Mouse (Mus musculus): ENCODE results near the gene Gcdh.
"Not testable (repeated sequence)": the region's sequence is repeated elsewhere in the genome, so short reads cannot be mapped to it uniquely, and the experiment has no call there.

Gene Gcdh

GRCm38 (mm10) chr8:84910551-84910950 lies 16.8 kb upstream of the Gcdh start:
- DNase-seq (ENCODE audit: low spot score) = no peak

DNA sequence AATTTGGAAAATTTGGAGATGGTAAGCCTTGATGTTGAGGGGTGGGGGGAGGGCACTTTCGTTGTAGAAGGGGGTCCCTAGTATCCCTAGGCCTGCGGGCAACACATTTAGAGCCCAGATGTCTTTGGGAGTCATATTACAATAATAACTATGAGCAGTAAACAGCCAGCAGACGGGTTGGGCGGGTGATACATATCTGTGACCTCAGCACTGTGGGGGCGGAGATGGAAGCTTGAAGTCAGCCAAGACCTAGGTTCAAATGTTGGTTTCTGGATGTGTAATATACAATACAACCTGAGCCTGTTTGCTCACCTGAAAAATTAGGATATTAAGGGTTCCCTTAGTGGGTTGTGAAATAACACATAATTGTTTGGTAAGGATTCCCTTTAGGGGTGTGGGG lies 16.2 kb upstream of the Gcdh start:
- DNase-seq (ENCODE audit: low spot score) = no peak

DNA sequence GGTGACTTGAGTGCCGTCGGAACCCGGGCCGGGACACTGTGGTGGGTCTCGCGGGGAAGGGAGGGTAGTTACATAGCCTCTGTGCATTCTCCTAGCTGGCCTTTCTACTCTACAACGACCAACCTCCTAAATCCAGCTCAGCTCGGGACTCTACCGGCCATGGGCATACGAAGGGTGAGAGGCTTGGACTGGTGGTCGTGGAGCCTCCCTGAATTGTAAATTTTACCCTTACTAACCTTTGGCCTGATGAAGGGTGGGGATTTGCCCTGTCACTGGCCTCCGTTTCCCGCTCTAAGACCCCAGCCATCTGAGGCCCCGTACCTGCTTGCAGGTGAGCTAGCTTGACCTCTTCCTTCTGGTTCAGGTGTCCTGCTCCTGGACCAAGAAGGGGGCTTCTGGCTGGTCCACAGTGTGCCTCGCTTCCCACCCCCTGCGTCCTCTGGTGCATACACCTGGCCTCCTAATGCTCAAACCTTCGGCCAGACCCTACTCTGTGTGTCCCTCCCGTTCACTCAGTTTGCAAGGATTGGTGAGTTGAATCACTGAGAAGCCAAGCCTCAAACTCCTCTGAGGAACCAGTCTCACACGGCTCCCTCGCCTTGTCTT lies 15.5 kb upstream of the Gcdh start:
- DNase-seq (ENCODE audit: low spot score) = no peak

DNA sequence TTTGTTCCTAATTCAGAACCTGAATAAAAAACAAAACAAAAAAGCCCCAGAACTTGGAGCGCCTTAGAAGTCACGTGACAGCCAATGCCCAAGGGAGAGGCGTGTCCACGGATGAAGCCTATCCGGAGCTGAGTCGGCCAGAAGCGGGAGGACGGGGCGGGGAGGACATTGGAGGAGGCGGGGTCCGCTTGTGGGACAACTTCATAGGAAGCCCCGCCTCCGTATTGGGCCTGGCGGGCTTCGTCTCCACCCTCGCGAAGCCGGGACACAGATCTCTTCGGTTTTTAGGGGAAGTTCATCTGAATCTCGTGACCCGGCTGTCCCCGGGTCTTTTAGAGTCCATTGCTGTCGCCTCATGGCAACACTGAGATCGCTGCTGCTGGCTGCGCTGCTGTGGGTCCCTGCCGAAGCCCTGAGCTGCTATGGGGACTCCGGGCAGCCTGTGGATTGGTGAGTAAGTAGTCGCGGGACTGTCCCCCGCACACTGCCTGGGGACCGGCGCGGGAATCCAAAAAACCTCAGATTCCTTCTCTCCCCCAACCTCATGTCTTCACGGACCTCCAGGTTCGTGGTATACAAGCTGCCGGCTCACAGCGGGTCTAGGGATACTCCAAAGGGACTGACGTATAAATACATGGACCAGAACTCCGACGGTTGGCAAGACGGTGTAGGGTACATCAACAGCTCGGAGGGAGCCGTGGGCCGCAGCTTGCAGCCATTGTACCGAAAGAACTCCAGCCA lies 14.9 kb upstream of the Gcdh start, which contains the start of gene Dnase2a:
Gene Dnase2a, plus strand, starts transcription at position 140 of the 741 bp plus-strand sequence.
- DNase-seq (ENCODE audit: low spot score) = peak; percentile 89

GRCm38 (mm10) chr8:84907979-84908378 lies 14.3 kb upstream of the Gcdh start:
- not testable (repeated sequence) for DNase-seq (ENCODE audit: low spot score)

- no peak for DNase-seq (ENCODE audit: low spot score)
These were observed 13.8 kb upstream of the Gcdh start for GRCm38 (mm10) chr8:84907493-84907892.

DNA sequence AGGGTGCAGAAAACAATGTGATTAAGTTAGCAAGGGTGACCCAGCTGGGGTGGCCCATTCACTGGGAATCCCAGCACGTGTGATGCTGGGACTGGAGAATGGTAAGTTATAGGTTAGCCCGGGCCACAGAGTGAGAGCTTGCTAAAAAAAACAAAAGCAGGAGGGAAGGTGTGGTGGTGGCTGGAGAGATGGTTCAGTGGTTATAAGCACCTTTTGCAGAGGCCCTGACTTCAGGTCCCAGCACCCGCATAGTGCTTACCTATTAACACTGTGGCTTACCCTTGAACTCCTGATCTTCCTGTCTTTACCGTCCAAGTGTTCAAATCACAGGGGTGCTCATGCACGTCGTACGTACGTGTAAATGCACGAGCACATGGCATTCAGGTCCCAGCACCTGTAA lies 13.3 kb upstream of the Gcdh start:
- no peak for DNase-seq (ENCODE audit: low spot score)

DNA sequence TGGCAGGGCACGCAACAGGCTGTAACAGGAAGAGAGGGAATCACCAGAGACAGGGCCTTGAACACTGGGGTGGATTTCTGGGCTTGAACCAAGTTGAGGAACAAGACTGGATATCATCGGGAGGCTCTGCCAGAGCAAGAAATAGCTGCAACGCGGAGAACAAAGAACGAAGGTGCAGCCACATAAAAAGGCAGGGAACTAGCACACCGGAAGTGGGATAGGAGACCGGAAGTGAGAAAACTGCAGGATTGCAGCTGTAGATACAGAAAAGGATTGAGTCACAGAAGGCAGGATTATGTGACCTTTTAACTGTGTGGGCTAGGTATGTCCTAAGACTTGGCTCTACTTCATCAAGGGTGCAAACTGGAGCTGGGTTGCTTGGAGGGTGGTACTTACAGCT lies 10.6 kb upstream of the Gcdh start:
- DNase-seq (ENCODE audit: low spot score) = no peak

GRCm38 (mm10) chr8:84902920-84903661 lies 9.4 kb upstream of the Gcdh start:
- DNase-seq (ENCODE audit: low spot score) = peak; percentile 96

DNA sequence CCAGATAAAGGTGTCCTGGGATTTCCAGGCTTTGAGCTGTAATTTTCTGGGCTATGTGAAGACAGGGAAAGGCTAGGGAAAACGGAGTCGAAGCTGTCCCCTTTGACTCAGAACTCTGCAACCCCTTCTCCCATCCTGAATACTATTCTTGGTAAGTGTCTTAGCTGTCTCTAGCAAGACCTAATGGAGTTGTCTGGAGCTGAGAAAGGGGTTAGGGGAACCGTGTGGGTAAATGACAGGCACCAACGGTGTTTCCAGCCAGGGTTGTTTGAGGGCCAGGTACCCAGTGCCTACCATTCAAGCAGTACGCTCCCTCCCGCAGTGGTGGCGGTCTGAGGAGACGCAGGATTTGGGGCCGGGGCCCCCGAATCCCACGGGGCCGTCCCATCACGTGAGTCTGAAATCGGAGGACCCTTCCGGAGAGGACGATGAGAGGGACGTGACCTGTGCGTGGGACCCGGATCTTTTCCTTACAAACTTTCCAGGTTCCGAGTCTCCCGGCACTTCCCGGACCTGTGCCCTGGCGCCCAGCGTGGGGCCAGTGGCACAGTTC lies 8.7 kb upstream of the Gcdh start:
- DNase-seq (ENCODE audit: low spot score) = no peak

DNA sequence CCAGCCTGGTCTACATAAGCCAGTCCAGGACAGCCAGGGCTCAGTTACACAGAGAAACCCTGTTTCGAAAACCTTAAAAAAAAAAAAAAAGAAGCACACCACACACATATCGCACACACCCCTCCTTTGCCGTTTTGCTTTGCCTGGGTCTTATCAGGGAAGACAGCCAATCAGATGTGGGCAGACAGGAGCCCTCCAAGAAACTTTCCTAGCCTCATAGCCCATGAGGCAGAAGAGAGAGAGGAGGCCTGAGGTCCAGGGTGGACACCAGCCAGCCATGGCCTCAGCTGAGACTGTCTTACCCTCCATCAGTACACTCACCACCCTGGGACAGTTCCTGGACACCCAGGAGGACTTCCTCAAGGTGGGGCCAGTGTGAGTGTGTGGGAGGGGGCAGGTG lies 8.0 kb upstream of the Gcdh start, which contains the start of gene Klf1:
Gene Klf1, plus strand, starts transcription at position 177 of the 400 bp plus-strand sequence.
- no peak for DNase-seq (ENCODE audit: low spot score)

GRCm38 (mm10) chr8:84901071-84901470 lies 7.3 kb upstream of the Gcdh start:
- DNase-seq (ENCODE audit: low spot score) = no peak

- DNase-seq (ENCODE audit: low spot score) = no peak
These were observed 2.2 kb upstream of the Gcdh start for GRCm38 (mm10) chr8:84895963-84896362.

GRCm38 (mm10) chr8:84892993-84893708 lies 570 bp downstream of the Gcdh start:
- no peak for DNase-seq (ENCODE audit: low spot score)

- DNase-seq (ENCODE audit: low spot score) = no peak
These were observed 4.6 kb downstream of the Gcdh start for GRCm38 (mm10) chr8:84889141-84889540.

- no peak for DNase-seq (ENCODE audit: low spot score)
These were observed 5.4 kb downstream of the Gcdh start for GRCm38 (mm10) chr8:84888280-84888679.

DNA sequence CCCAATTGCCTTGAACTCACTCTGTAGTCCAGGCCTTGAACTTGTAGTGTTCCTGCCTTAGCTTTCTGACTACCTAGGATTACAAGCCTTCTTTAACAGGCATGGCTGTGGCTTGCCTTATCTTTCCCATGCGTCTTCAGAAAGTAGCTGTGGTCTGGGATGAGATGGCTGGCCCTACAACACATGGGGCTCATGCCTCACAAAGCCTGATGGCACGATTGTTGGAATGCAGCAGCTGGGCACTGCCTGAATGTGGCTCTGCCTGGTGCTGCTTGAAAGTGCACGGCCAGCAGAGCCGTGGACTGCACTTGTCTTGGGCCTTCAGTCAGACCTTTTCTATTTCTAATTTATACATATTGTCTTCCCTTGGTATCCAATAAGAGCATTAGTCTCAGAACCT lies 9.0 kb downstream of the Gcdh start:
- DNase-seq (ENCODE audit: low spot score) = no peak

GRCm38 (mm10) chr8:84878915-84879314 lies 14.8 kb downstream of the Gcdh start:
- no peak for DNase-seq (ENCODE audit: low spot score)

- no peak for DNase-seq (ENCODE audit: low spot score)
These were observed 16.3 kb downstream of the Gcdh start for GRCm38 (mm10) chr8:84877297-84878035.

DNA sequence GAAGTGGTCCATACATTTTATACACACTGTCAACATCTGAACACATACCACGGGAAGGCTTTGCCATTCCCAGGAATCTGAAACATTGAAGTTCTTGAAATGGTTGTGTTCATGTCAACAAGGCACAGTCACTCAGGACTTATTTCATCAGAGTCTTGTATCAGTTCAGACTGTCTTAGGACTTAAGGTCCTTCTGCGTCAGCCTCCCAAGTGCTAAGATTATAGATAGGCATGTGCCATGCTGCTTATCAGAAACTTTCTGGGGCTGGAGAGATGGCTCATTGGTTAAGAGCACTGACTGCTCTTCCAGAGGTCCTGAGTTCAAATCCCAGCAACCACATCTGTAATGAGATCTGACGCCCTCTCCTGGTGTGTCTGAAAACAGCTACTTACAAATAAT lies 19.4 kb downstream of the Gcdh start:
- no peak for DNase-seq (ENCODE audit: low spot score)

DNA sequence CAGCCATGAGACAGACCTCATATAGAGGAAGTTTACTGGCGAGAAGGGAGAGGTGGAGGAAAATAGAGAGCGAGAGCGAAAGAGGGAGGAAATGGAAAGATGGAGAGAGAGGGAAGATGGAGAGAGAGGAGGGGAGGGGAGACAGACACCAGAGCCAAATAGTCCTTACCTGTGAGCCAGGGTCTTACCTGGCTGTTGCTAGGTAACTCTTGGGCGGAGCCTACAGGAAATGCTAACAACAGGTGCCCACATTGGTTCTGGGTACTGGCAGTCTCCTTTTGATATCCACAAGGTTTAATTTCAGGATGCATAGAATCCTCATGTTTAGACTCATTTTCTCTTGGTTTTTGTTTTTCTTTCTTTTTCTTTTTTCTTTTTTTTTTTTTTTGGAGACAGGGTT lies 20.7 kb downstream of the Gcdh start:
- no peak for DNase-seq (ENCODE audit: low spot score)
